Mouse (Mus musculus) hindbrain, embryonic 14.5 days (tissue): Measurements from ENCODE around the gene Vsir. TPM values are rescaled to one million over a fixed set of nuclear protein-coding genes. Genes with fewer than 3 reads are reported as not detected.

ENCODE experiments used
- ATAC-seq: fragments of 200-750 bp; cut with Nextera tagmentation; 2 replicates; pipeline ENCODE4 v1.8.0; 2017; ENCODE audit warnings: moderate number of reproducible peaks, mild to moderate bottlenecking, moderate TSS enrichment, moderate library complexity; ENCODE audit not compliant: low FRiP score
- DNase-seq: peaks from one replicate; pipeline ENCODE4 v3.0.0-alpha.2; 2015; ENCODE audit warnings: low spot score
- H3K27ac ChIP-seq: fragments of 300-500 bp; sonication (generic); 2 replicates; pipeline ENCODE4 v1.5.1; 2014; ENCODE audit warnings: mild to moderate bottlenecking, moderate library complexity
- H3K27me3 ChIP-seq: fragments of 300-500 bp; sonication (generic); 2 replicates; pipeline ENCODE4 v1.6.1; 2014; ENCODE audit warnings: mild to moderate bottlenecking, low read length, mixed read lengths; ENCODE audit not compliant: control insufficient read depth, insufficient read depth
- H3K36me3 ChIP-seq: fragments of 300-500 bp; sonication (generic); replicated peaks from 2 replicates; pipeline ENCODE4 v1.6.1; 2014; ENCODE audit not compliant: control insufficient read depth, insufficient read depth
- H3K4me1 ChIP-seq: fragments of 300-500 bp; sonication (generic); replicated peaks from 2 replicates; pipeline ENCODE4 v1.6.1; 2014; ENCODE audit warnings: antibody characterized with exemption, low read length, mixed read lengths; ENCODE audit not compliant: control insufficient read depth, insufficient read depth
- H3K4me2 ChIP-seq: fragments of 300-500 bp; sonication (generic); replicated peaks from 2 replicates; pipeline ENCODE4 v1.6.1; 2014; ENCODE audit warnings: mild to moderate bottlenecking, moderate library complexity
- H3K4me3 ChIP-seq: fragments of 300-500 bp; sonication (generic); replicated peaks from 2 replicates; pipeline ENCODE4 v1.5.1; 2014; ENCODE audit warnings: mild to moderate bottlenecking, low read length
- H3K9ac ChIP-seq: fragments of 300-500 bp; sonication (generic); 2 replicates; pipeline ENCODE4 v1.6.1; 2014
- H3K9me3 ChIP-seq: fragments of 300-500 bp; sonication (generic); 2 replicates; pipeline ENCODE4 v1.6.1; 2016; ENCODE audit warnings: low read length; ENCODE audit not compliant: control insufficient read depth
- WGBS: fragments of 180-500 bp; shearing (Covaris S2); extraction: QIAGEN DNeasy Blood & Tissue Kit; methylation state at CpG from one replicate; pipeline ENCODE4 v1.1.7; 2014; 5-methylcytosine and 5-hydroxymethylcytosine counted together
- polyA plus RNA-seq: library from polyadenylated mRNA; unstranded; fragments of >200 nt; fragmentation: Nextera tagmentation; extraction: Ambion mirVana; gene quantifications from 2 replicates; pipeline ENCODE4 v1.2.1, GENCODE M21; 2014

Gene Vsir
- polyA plus RNA-seq, 1 experiment from 2014 or later: 2.7 TPM

DNA sequence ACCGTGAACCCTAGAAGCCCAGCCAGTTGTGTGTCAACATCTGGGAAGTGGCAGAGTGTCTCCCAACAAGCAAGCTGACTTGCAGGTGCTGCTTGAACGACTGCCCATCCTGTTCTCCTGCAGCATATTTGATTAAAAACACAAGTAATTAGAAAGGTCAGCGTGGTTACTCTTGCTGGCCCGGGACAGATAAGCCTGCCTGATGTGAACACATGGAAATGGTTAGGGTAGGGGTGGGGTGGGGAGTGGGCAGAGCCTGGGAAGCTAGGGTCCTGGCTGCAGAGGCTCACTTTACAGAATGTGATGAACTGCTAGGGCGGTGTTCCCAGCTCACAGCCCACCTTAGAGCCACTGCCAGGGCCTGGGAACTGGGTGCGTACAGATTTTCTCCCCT is 26.9 kb downstream of the Vsir start:
- Histone ChIP-seq H3K4me2 (no peak overlapping the region), H3K4me3 (no peak overlapping the region), H3K27me3 (no peaks in the 10 kb centered on the region), H3K4me1 (no peaks in the 10 kb centered on the region), H3K9me3 (no peaks in the 10 kb centered on the region), H3K36me3 (no peaks in the 10 kb centered on the region), H3K27ac (no peak overlapping the region), H3K9ac (no peak overlapping the region)
- DNase-seq (no peak), ATAC-seq (no peak)
- 75% methylated on average over 6 of the region's 6 CpGs for WGBS

DNA sequence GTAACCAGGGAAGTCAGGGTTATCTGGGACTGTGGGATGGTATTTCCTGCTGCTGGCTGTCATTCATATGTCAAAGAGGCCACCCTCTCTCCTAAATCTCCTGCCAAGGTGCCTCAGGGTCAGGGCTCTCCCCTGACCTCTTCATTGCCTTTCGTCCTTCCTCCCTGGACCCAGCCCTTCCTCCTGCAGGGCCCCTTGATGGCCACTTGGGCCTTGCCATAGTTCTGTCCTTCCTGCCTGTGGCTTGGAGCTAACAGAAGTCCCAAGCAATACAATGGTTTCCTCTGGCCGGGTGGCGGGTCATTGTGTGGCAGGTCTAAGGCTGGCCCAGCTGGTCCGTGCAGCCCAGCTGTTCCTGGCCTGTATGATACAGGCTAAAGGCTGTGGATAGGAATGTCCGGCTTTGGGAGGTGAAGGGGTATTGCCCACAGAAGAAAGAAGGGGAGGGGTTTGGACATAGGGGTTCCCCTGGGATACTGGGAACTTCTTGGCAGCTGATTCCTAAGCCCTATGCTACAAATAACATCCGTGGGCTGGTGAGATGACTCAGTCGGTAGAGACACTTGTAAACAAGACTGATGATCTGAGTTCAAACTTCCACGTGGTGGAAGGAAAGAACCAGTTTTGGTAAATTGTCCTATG is 27.4 kb downstream of the Vsir start:
- H3K4me2 ChIP-seq: no peak overlapping the region
- H3K9ac ChIP-seq: no peak overlapping the region
- WGBS: 60% methylated on average over 8 of the region's 8 CpGs
- no peaks in the 10 kb centered on the region for H3K36me3 ChIP-seq
- no peak overlapping the region for H3K27ac ChIP-seq
- H3K27me3 ChIP-seq: no peaks in the 10 kb centered on the region
- DNase-seq (no peak), ATAC-seq (no peak)
- no peaks in the 10 kb centered on the region for H3K9me3 ChIP-seq
- no peaks in the 10 kb centered on the region for H3K4me1 ChIP-seq
- no peak overlapping the region for H3K4me3 ChIP-seq

DNA sequence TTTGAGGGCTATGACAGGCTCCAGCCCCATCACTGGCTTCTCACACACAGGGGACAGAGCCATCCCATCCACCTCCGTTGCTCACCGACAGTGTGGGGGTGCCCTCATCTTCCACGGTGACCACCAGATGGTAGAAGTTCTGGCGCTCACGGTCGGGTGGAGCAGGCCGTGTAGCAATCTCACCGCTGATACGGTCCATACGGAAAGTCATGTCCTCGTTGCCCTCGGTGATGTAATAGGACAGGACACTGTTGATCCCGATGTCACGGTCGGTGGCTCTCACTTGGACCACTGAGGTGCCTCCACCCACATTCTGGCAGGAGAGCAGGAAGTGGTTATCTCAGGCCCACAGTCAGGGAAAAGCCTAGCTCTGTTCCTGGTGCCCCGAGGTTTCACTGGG is 30.1 kb downstream of the Vsir start:
- Histone ChIP-seq H3K9ac (no peak overlapping the region), H3K9me3 (no peaks in the 10 kb centered on the region), H3K27ac (no peak overlapping the region), H3K36me3 (no peaks in the 10 kb centered on the region), H3K4me1 (no peaks in the 10 kb centered on the region), H3K4me2 (no peak overlapping the region), H3K4me3 (no peak overlapping the region), H3K27me3 (no peaks in the 10 kb centered on the region)
- DNase-seq: no peak
- 94% methylated on average over 16 of the region's 16 CpGs for WGBS
- no peak for ATAC-seq

DNA sequence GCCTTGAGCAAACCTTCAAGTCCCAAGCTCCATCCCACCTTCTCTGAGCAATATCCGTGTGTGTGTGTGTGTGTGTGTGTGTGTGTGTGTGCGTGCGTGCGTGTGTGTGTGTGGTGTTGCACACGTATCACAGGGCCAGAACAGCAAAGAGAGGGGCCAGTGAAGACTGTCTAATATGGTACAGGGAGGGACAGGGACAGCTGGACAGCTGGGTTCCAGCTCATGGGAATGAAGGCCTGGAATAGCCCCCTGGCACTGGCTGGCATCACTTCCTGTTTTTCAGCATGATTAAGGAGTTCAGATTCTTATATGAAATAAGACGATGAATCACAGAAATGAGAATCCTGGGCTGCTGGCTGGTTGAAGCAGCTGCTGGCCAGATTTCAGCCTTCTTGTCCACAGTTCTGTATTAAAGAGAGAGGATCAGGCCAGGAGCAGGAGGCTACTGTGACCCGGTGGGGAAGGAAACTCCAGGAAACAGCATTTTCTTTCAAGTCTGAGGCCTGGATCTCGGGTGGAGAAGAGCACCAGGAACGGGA is 32.8 kb downstream of the Vsir start:
- no peak overlapping the region for H3K4me2 ChIP-seq
- no peaks in the 10 kb centered on the region for H3K4me1 ChIP-seq
- DNase-seq (no peak), ATAC-seq (no peak)
- H3K9me3 ChIP-seq: no peaks in the 10 kb centered on the region
- no peak overlapping the region for H3K9ac ChIP-seq
- H3K27ac ChIP-seq: no peak overlapping the region; the same call in 1 of the 2 replicates
- H3K4me3 ChIP-seq: no peak overlapping the region
- 85% methylated on average over 9 of the region's 9 CpGs for WGBS
- H3K36me3 ChIP-seq: no peaks in the 10 kb centered on the region
- no peaks in the 10 kb centered on the region for H3K27me3 ChIP-seq

DNA sequence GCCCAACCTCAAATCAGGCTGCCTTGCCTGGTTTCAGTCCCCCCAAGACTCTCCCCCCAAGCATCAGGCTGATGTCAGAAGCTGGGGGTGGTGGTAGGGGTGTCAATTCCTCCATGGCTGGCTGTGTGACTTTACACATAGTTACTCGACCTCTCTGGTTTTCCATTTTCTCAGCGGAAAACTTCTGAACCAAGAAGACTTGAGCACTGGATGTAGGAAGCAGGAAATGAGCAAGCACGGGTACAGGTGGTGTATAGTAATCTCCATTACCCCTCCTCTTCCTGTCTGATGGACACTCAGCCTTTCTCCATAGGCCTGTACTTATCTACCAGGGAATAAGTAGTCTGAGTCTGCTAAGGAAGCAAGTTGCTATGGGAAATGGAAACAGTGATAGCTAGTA is 33.6 kb downstream of the Vsir start:
- H3K27me3 ChIP-seq: no peaks in the 10 kb centered on the region
- H3K27ac ChIP-seq: no peak overlapping the region
- H3K4me2 ChIP-seq: no peak overlapping the region
- no peak overlapping the region for H3K9ac ChIP-seq
- ATAC-seq (no peak), DNase-seq (no peak)
- no peaks in the 10 kb centered on the region for H3K4me1 ChIP-seq
- H3K36me3 ChIP-seq: no peaks in the 10 kb centered on the region
- no peak overlapping the region for H3K4me3 ChIP-seq
- H3K9me3 ChIP-seq: no peaks in the 10 kb centered on the region
- WGBS: 75% methylated on average over 3 of the region's 3 CpGs

DNA sequence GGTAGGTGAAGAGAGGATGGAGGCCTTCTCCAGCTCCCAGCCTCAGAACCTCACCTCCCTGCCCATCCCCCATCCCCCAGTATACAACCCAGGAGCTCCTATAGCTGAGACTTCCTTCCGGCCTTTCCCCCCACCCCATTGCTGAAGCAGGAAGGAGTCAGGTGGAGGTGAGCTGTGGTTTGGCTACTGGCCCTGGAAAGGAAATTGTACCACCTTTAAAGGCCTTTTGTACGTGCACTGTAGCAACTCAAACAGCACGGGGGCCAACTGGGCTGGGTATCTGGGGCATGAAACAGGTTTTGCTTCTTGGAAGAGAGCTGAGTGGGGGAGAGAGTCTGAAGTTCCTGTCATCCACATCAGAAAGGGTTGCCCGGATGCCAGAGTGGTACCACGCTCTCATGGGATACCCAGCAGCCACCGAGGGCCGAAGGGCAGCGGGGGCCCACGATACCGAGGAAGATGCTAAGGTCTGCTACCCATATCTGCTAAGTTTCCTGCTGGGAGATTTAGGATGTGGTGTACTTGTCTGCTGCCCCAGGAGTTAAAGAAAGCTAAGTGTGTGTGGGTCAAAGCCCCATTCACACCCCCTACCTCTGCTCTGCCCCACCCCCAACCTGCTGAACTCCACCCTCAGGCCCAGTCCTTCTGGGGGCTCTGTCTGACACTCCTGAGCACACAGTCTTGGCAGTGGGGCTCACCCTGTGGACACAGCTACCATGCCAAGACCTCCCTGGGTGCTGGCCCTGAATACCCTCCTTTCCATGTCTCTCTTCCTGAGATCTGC is 34.7 kb downstream of the Vsir start:
- Histone ChIP-seq H3K4me3 (no peak overlapping the region), H3K9me3 (no peaks in the 10 kb centered on the region), H3K9ac (no peak overlapping the region), H3K36me3 (no peaks in the 10 kb centered on the region), H3K4me1 (no peaks in the 10 kb centered on the region), H3K27ac (no peak overlapping the region), H3K27me3 (no peaks in the 10 kb centered on the region), H3K4me2 (no peak overlapping the region)
- WGBS: 75% methylated on average over 10 of the region's 10 CpGs
- ATAC-seq: no peak
- no peak for DNase-seq

DNA sequence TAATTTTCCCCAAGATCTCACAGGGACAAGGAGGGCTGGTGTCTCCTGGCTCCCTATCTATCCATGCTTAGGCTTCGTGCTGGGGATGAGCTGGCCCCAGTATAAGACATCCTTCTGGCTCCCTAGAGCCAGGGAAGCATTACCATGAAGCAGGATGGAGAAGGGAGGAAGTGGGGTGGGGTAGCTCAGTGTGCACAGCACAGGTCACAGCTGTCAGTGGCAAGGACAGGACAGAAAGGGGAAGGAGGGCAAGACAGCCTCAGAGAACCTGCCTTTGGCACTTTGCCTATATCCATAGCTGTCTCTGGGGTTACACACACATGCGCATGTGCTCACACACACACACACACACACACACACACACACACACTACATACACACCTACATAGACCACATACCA is 41.7 kb downstream of the Vsir start:
- no peak overlapping the region for H3K9ac ChIP-seq
- H3K4me2 ChIP-seq: no peak overlapping the region
- H3K27ac ChIP-seq: no peak overlapping the region
- no peak overlapping the region for H3K4me3 ChIP-seq
- DNase-seq (no peak), ATAC-seq (no peak)
- no peaks in the 10 kb centered on the region for H3K36me3 ChIP-seq
- H3K4me1 ChIP-seq: no peaks in the 10 kb centered on the region
- 89% methylated on average over 2 of the region's 2 CpGs for WGBS
- H3K9me3 ChIP-seq: no peaks in the 10 kb centered on the region
- no peaks in the 10 kb centered on the region for H3K27me3 ChIP-seq

DNA sequence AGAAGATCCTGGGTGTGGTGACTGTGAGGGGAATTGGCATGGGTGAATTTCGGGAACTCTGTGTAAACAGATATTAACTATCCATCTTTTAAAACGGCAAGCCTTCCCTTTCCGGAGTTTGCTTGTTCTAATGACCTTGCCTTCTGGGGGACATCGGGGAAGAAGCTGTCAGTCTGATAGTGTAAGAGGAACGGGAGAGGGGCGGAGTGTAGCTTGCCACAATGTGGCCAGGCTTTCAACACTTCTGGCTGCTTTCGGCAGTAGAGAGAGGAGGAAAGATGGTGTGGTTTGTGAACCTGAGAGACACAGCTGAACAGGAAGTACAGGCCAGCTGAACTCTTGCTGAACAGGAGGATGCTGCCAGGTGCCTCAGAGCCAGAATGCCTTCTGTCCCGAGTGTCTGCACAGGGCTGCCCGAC is 42.8 kb downstream of the Vsir start:
- no peaks in the 10 kb centered on the region for H3K27me3 ChIP-seq
- H3K9ac ChIP-seq: no peak overlapping the region
- 60% methylated on average over 9 of the region's 9 CpGs for WGBS
- DNase-seq: no peak
- H3K4me3 ChIP-seq: no peak overlapping the region
- no peaks in the 10 kb centered on the region for H3K9me3 ChIP-seq
- no peak overlapping the region for H3K27ac ChIP-seq
- H3K4me1 ChIP-seq: 0 out of 2 replicates have a peak, but pooled peaks cover under 1% of the 10 kb centered on the region
- no peak overlapping the region for H3K4me2 ChIP-seq
- no peaks in the 10 kb centered on the region for H3K36me3 ChIP-seq
- no peak for ATAC-seq

DNA sequence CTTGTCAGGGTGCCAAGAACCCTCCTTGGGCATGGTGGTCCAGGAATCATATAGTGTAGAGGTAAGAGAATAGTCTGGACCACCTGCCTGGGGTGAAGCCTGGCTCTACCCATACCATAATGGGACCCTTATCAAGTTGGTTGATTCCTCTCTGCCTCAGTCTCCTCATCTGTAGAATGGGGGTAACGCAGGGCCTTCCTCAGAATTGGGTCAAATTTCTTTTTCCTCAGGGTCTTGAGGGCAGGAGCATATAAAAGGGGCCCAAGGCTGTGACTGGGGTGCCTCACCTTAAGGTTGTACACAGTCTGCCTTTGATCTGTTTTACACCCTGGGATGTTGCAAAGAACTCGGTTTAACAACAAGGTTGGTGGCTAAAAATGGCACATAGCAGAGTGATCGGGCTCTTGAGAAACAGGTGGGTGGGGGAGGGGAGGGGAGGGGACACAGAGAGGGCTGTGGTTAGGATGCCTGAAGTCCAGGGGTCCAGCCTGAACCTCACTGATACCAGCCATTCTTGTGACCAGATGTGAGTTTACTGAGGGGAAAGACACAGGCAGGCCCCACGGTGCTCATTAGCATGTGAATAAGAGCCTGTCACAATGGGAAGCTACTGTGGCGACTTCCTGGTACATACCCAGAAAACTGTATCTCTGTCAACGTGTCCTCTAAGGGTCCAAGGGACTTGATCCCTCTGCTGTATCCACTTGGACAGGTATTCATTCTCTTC is 43.7 kb downstream of the Vsir start:
- Histone ChIP-seq H3K27me3 (no peaks in the 10 kb centered on the region), H3K4me2 (no peak overlapping the region), H3K9ac (no peak overlapping the region), H3K4me3 (no peak overlapping the region), H3K36me3 (no peaks in the 10 kb centered on the region), H3K27ac (no peak overlapping the region), H3K4me1 (0 out of 2 replicates have a peak, but pooled peaks cover 8% of the 10 kb centered on the region), H3K9me3 (no peaks in the 10 kb centered on the region)
- WGBS: 26% methylated on average over 6 of the region's 6 CpGs
- DNase-seq (no peak), ATAC-seq (no peak)
